Mouse (Mus musculus): Measurements from ENCODE around the gene Gm26602. TPM values are rescaled to one million over a fixed set of nuclear protein-coding genes. Genes with fewer than 3 reads are reported as not detected.
A peak's percentile ranks its signal among the peaks of the same experiment; 100 is the strongest.

Gm26602 gene
- total RNA-seq, 1 experiment from 2014 or later, result 11.2 TPM

DNA sequence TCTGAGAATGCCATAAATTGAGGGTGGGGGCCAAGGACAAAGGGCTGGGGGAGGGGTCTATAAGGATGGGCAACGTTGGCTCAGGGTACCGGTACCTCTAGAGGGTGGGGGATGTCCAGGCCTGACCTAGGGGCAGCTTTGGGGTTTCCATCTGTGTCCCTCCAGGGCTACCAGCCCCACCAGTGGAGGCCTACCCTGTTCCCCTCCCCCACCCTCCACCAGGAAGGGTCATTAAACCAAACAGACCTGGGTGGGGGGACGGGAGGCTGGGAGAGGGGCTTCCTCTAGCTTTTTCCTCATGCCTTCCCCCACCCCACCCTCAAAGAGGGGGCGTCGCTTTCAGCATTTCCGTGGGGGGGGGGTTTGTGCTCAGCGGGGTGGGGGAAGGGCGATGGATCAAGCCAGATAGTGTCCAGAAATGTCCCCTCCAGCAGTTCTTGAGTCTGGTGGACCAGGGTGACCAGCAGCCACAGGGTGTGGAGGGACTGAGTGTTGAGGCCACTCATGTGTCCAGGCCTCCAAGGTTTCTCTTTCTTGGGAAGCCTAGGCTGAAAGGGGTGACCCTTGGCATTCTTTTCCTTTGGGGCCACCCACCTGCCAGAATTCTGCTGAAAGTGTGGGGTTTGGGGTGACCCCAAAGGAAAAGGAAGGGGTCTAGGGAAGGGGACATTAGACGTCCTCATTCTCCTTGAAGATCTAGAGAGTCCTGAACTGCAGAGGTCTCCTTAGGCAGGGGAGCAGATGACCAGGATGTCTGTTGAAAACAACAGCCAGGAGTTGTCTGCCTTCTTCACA is 18.4 kb downstream of the Gm26602 start:
- no peak for ATAC-seq (replicated peaks; ENCODE audit: low read depth, poor library complexity, severe bottlenecking)

DNA sequence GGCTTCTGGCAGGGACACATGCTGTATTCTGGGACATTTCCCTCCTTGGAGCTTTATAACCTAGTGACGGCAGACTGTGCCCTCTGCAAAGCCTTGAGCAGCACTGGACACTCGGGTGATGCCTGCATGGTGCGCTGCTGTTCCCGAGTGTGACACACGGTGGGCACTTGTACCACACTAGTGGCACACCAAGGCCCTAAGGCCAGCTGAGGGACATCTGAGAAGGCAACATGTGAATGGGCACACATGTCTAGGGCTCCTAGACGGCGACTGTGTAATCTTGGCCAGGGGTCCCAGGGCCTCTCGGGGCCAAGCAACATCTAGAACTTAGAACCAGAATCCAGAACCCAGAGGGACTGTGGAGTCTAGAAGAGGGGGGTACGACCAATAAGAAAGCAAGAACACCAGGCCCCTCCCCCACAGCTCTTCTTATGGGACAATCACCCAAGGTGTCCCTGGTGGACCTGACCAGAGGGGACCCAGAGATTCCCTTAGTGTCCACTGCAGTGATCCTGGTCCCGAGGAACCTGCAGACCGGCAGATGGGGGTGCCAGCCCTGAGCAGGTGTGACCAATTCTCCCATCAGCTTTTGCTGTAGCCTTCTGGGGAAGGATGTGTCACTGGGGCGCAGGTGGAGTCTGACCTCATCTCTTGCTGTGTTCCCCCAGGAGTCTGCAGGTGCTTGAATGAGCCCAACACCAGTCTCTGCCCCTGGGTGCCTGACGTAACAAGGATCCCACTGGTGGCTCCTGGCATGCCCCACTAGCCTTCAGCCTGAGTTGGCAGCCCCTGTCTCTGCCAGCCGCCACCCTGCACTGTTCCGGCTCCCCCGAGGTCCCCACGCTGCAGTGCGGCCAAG is 19.5 kb downstream of the Gm26602 start:
- no peak for ATAC-seq (replicated peaks; ENCODE audit: low read depth, poor library complexity, severe bottlenecking)

DNA sequence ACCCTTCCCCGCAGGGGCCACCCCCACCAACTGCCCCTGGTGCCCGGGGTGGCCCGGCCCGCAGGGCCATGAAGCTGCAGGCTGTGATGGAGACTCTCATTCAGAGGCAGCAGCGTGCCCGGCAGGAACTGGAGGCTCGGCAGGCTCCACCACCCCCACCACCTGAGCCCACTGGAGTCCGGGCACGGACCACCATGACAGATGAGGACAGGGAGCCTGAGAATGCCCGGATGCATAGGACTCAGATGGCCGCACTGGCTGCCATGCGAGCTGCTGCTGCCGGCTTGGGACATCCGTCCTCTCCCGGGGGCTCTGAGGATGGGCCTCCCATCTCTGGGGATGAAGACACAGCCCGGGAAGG is 20.1 kb downstream of the Gm26602 start:
- ATAC-seq (replicated peaks; ENCODE audit: low read depth, poor library complexity, severe bottlenecking), result no peak

DNA sequence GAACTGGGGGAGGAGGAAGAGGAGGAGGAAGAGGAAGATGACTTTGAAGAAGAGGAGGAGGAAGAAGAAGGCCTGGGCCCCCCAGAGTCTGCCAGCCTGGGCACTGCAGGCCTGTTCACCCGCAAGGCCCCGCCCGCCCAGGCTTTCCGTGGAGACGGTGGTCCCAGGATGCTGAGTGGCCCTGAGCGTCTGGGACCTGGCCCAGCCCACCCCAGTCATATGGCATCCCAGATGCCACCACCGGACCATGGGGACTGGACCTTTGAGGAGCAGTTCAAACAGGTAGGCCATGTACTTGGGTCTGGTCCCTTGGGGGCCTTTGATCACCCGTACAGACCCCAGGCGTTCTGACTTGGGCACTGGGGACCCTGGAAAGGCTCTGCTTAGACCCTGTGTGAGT is 21.1 kb downstream of the Gm26602 start:
- no peak for ATAC-seq (replicated peaks; ENCODE audit: low read depth, poor library complexity, severe bottlenecking)

DNA sequence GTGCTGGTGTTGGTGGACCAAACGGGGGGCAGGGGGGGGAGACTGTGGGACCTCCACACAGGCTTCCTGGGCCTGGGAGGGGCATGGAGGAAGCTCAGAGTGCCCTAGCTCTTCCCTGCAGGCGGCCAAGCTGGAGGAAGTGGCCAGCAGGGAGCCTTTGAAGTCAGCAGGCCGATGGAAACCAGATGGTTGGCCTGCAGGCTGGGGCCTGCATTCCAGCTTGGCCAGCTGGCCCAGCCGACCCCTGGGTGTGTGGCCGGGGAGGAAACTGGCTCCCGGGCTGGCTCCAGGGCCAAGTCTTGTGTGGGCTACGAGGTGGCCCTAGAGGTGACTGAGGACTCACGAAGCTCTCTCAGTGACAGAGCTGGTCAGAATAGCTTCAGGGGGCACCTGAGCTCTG is 22.1 kb downstream of the Gm26602 start:
- ATAC-seq (replicated peaks; ENCODE audit: low read depth, poor library complexity, severe bottlenecking), result no peak

DNA sequence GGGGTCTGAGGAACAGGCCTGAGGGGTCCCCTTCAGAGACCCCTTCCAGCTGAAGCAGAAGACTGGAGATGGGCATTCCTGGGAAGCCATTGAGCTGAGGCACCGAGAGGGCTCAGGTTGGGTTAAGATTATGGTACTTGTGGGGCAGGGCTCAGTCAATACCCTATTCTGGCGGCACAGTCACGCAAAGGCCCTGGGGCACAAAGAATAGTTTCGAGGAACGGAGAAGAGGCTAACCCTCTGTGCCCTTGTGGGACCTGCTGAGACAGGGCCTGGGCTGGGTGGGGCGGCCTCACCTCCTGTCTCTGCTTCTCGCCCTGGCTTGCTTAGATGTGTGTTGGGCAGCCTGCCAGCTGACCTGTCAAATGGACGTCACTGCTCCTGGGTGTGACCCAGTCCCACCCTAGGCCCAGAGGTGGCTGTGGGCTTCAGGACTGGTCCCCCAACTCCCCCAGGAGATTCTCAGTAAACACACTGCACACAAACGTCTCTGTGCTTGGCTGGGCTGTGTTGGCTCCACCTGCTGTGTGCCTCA is 22.6 kb downstream of the Gm26602 start:
- no peak for ATAC-seq (replicated peaks; ENCODE audit: low read depth, poor library complexity, severe bottlenecking)

DNA sequence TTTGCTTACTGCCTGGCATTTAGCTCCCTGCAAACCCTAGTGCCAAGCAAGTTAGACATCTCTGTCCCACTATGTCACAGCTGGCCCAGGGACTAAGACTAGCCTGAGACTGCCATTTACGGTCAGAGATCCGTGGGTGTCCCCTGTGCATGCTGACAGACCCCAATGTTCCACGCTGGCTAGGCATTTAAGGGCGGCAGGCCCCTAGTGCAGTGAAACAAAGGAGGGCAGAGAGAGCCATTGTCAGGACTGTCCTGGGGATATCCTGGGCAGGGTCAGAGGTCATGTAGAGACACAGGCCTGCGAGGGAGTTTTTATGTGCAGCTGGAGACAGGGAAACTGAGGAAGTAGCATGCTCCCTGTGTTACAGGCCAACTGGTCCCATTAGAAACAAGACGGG is 23.2 kb downstream of the Gm26602 start:
- ATAC-seq (replicated peaks; ENCODE audit: low read depth, poor library complexity, severe bottlenecking), result no peak

DNA sequence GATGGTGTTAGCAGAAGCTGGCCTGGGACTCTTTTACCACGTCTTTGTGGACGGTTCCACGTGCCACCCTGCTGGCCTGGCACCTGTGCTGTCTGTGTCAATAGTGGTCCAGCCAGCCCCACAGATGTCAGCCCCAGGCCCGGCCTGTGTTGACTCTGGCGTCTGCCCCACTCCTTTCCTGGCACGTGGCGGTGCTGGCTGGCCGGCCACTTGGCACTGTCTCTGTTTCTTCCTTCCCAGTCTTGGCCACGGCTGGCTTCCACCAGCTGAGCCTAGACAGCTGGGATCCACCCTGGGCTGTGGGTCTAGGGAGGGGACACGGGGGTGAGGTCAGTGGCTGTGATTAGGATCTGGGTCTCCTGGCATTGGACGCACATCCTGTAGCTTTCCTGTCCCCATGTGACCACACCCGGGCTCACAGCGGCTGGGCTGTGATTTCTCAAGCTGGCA is 23.6 kb downstream of the Gm26602 start:
- no peak for ATAC-seq (replicated peaks; ENCODE audit: low read depth, poor library complexity, severe bottlenecking)

DNA sequence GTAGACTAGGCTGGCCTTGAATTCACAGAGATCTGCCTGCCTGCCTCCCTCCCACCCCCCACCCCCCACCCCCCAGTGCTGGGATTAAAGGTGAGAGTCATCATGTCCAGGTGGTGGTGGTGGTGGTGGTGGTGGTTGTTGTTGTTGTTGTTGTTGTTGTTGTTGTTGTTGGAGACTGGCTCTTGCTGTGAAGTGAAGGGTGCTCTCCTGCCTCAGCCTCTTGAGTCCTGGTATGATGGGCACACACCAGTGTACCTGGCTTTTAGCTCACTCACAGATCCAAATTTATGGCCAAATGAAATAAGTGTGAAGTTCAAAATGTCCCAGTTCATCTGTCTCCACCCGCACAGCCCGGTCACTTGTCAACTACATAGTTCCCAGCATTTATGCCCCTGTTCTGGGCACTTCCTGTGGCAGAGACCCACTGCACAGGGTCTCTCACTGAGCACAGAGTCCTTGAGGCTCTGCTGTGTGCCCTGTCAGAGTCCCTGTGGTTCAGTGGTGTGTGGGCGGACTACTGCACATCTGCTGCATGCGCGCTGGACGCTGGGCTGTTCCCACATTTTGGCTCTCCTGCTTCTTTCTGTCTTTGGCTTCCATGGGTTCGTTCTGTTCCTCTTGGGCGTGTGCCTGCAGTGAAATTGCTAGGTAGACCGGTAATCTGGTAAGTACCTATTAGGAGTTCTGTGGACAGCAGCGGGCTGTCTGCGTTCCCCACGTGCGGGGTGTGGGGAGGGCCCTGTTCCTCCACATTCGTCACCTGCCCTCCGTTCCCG is 24.3 kb downstream of the Gm26602 start:
- ATAC-seq (replicated peaks; ENCODE audit: low read depth, poor library complexity, severe bottlenecking), result no peak

DNA sequence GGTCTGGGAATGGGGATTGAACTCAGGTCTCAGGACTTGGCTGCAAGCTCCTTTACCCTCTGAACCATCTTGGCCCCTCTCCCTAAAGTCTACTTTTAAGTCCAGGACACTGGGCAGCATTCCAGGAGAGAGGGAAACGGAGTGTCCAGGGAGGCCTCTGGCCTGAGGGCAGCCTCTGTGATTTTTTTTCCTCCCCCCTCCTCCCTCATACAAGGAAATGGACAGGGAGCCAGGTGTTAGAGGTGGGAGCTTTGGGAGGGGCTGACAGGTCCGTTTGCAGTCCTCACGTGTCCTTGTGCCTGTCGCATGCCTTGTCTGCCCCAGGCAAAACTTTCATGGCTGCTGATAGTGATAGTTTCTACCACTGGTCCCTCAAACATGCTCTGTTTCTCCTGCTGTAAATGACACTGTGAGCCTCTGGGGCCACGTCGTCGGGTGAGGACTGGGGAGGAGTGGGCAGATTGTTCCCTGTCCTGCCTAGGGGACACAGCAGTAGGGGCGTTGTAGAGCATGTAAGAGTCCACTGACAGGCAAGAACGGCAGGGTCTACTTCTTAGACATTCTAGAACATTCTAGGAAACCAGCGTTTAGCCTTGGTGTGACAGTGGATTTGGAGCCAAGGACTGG is 25.7 kb downstream of the Gm26602 start:
- ATAC-seq (replicated peaks; ENCODE audit: low read depth, poor library complexity, severe bottlenecking), result peak; percentile 1; the same call in 1 of the 2 replicates

DNA sequence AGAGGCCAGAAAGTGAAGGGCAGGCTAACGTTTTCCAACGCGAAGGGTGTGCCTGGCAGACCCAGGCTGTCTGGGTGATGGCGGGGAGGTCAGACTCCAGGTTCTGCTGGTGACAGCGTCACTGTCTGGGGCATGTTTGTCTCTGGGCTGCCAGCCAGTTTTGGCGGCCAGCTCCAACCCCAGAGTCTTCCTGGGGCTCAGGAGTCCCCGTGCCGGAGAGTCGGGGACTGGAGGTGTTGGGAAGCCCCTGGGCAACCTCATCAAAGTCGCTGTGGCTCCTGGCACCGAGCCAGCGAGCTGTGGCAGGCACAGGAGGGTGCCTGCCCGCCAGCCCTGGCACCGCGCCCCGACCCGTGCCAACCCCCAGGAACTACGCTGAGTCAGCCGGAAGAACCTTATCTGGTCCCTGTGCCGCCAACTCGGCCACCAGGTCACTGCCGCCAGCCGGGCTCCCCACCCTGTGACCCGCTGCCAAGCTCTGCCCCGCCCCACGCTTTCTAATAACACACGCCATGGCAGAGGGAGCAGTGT is 26.3 kb downstream of the Gm26602 start:
- peak; percentile 67 for ATAC-seq (replicated peaks; ENCODE audit: low read depth, poor library complexity, severe bottlenecking)

DNA sequence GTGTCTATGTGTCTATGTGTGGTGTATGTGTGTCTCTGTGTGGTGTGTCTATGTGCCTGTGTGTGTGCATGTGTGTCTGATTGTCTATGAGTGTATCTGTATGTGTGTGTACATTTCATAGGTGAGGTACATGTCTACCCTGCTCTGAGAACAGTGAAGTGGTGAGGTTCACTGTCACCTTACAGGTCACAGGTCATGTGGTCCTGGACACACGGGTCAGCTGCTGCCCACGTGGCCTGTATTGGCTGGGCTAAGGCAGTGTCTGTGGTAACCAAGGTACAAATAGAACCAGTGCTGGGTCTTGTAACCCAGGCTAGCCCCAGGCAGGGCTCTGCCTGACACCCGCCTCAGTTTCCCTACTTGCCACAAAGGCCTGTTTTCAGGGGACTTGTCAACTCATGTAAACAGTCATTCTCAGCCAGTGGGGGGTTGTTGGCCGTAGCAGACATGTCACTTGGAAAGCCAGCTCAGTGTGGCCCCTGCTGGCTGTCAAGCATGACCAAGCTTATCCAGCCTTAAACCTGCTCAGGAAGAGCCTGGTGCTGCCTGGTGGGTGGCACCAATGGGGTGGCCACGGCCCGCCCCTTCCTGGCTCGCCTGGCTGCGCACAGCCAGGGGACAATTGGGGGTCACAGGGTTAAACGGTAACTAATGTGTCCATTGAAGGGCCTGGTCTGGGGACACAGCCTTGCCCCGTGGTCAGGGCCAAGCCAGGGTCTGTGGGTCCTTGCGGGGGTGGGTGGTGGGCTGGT is 27.3 kb downstream of the Gm26602 start:
- ATAC-seq (replicated peaks; ENCODE audit: low read depth, poor library complexity, severe bottlenecking), result peak; percentile 23; the same call in 1 of the 2 replicates

DNA sequence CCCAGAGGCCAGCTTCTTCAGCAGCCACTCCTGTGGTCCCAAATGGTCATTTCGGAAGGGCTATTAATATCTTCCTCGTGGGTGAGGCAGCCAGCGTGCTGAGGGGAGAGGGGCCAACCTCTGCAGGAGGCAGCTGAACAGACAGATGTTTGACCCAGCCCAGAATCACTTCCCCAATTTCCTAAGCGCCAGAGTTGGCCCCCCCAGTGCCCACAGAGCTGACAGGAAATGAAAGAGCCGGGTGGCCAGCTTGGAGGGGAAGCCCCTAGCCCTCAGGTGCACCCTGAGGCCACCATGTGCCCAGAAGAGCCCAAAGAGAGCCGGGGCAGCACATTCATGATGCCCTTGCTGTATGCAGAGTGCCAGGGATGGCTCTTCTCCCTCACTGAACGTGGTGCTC is 30.1 kb downstream of the Gm26602 start:
- peak; percentile 53 for ATAC-seq (replicated peaks; ENCODE audit: low read depth, poor library complexity, severe bottlenecking)

DNA sequence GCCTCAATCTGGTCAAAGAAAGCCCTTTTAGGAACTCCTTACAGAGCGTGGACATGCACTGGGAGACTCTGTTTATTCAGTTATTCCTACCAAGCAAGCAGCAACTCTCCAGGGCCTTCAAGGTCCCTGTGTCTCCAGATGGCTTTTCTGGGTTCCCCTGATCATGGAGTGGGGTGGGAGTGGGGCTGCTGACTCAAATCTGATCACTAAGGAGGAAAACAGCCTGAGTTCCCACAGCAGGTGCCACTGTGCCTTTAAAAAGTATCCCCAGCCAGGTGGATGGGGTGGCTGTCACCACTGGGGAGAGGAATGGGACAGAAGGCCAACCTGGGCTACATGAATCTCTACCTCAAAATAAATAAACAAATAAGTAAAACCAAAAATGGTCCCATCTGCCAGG is 32.3 kb downstream of the Gm26602 start:
- ATAC-seq (replicated peaks; ENCODE audit: low read depth, poor library complexity, severe bottlenecking), result no peak

DNA sequence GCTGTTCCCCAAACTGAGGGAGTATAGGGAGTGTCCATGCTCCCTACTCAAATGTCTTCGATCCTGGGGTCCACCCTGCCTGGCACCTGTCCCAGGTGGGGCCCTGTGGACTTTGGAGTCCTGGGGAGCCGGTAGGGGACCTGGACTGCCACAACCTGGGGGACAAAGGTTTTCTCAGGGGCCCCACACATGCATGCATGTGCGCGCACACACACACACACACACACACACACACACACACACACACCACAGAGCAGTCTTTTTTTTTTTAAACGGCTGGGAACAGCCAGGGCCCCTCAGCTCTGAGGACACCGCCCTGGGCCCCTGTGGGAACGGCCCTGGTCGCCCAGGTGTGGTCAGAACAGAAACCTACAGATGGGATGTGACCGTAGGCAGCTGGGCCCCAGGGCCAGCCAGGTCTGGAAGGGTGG is 32.8 kb downstream of the Gm26602 start:
- ATAC-seq (replicated peaks; ENCODE audit: low read depth, poor library complexity, severe bottlenecking), result no peak

DNA sequence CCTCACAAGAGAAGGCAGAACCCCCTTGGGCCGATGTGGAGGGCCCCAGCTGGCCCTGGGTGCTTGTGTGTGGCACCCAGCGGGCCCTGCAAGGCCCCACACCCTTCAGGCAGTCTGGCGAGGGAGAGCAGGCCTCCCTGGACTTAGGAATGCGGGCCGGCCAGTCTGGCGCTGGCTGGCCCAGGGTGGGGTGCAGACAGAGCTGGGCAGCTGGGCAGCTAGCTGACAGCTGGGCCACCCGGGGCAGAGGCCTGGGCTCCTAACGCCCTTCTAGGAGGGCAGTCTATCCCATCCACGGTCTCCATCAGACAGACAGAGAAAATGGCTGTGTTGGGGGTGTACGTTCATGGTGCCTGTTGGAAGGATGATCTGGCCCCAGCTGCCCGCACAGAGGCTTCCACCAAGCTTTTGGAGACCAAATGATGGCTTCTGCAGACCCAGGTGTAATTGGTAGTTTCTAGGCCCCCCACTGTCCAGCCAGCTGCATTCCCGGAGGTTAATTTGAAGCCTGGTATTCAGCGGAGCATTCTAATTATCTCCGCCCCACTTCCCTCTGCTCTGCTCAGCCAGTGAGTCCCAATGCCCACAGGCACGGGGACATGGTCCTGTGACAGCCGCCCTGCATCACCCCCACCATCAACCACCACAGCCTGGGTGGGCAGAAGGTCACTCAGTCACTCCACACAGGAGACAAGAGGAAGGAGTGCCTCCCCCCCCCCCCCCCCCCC is 35.0 kb downstream of the Gm26602 start:
- ATAC-seq (replicated peaks; ENCODE audit: low read depth, poor library complexity, severe bottlenecking), result no peak

DNA sequence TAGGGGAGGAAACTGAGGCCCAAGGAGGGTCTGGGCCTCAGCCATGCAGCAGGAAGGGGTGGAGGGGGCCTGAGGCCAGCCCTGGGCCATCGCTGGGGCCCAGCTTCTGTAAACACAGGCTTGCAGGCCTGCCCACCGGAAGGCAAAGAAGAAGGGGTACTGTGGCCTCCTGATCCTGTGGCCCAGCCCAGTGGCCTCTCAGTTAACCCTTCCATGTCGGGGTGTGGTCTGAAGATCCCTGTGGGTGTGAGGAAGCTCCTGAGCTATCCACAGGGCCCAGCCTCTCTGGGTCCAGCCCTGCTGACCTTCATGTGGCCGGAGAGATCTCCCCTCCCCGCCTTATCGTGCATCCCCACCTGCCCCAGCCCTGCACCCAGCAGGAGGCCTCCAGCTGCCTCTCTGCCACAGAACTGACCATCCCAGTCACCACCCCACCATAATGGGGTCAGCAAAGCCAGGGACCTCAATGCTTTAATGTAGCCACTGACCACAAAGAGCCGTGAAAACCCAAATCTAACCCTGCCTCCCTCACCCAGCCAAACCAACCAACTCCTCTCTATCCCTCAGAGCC is 36.2 kb downstream of the Gm26602 start:
- peak; percentile 58 for ATAC-seq (replicated peaks; ENCODE audit: low read depth, poor library complexity, severe bottlenecking)

DNA sequence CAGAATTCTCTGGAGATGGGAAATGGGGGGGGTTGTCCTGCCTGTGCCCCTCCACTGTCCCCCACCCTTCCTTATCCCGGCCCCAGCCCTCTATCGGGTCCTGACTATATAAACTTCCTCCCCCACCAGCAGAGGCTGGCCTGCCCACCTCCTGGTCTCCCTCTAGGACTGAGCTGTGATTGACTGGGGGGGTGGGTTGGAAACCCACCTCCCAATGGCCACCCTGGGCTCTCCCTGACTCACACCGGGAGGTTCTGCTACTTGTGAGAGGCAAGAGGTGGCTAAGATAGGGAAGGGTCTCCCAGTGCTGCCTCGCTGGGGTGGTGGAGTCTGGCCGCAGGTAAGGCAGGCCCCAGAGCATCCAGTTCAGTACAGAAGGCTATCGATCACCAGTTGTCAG is 36.8 kb downstream of the Gm26602 start:
- ATAC-seq (replicated peaks; ENCODE audit: low read depth, poor library complexity, severe bottlenecking), result no peak

Measured in common myeloid progenitor, adult 5-6 weeks (primary cell).